Mouse (Mus musculus): ENCODE data around the gene Alkbh7.
A peak's percentile ranks its signal among the peaks of the same experiment; 100 is the strongest.

Alkbh7 gene

GRCm38 (mm10) chr17:56997029-56997667 is at the start of gene Alkbh7:
Alkbh7 (plus strand) TSS chr17:56997339.
- peak; percentile 97 for DNase-seq (ENCODE audit: low read depth, low spot score)

DNA sequence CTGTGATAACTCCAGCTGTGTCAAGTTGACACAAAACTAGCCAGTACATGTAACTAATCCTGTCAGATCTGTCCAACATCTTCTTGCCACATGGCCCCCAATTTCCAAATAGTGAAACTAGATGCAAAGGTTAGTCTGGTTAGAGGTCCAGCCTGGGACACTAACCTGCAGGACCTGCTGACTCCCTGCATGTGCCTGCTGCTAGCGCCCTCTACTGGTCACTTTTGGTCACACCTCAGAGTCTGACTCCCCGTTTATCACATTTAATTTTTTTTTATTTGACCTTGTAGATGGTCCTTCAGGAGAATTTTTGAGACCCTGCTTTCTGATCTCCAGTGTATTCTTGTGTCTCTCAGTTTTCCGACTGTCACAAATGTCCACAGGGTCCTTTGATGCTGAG is 46.2 kb upstream of the Alkbh7 start:
- peak; percentile 48 for DNase-seq (ENCODE audit: low read depth, low spot score)

- DNase-seq (ENCODE audit: low read depth, low spot score) = no peak
Measured at GRCm38 (mm10) chr17:56952639-56953038, 44.5 kb upstream of the Alkbh7 start.

GRCm38 (mm10) chr17:56954871-56955270 is 42.3 kb upstream of the Alkbh7 start:
- no peak for DNase-seq (ENCODE audit: low read depth, low spot score)

DNA sequence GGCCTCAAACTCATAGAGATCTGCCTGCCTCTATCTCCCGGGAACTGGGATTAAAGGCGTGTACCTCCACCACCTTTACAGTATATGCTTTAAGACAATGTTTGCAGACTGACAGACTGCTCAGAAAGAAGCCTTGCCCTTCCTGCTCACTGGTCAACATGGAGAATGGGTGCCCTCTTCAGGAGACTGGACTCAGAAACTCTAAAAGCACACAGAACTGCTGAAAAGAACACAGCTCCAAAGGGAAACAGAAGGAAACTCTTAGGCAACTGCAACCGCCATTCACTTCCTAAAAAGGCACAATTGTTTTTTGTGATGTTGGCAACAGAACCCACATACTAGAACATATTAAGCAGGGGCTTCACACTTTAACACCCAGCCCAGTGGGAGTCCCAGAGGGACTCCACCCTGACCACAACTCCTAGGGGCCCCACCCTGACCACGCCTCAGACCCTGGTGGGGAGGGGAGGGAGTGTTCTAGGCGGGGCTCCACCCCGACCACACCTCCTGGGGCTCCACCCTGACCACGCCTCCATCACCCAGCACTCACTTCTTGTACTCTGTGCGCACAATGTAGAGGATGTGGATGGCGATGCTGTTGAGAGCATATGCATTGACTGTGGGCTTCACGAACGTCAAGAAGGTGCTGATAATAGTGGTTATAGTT is 39.2 kb upstream of the Alkbh7 start:
- DNase-seq (ENCODE audit: low read depth, low spot score) = no peak

DNA sequence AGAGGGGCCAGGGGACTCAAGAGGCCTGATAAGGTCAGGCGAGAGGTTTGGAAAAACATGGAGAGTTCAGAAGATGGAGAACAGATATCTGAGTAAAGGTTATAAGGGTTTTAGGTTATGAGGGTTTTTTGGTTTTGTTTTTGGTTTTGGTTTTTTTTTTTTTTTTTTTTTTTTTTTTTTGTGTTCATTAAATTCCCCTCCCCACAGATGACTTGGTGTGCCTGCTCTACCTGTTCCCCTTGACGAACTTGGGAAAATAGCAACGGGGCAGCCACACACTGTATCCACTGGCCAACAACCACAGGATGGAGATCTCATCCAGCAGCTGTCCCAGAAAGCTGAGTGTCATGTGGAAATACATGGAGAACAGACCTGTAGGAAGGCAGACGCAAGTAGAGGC is 38.5 kb upstream of the Alkbh7 start:
- no peak for DNase-seq (ENCODE audit: low read depth, low spot score)

DNA sequence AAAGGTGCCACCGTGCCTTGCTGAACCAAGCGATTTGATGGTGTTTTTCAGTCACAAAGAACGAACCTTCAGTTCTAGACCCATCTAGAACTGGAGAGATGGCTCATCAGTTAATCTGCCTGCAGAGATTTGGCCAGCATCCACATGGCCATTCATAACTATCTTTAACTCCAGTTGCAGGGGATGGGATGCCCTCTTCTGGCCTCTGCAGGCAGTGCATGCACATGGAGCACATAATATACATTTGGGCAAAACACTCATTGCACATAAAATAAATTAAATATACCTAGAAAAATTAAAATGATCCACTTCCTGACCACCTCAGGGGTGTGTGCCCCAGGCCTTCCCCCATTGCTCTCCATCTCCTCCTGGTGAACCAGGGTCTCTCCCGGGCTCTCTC is 35.3 kb upstream of the Alkbh7 start:
- no peak for DNase-seq (ENCODE audit: low read depth, low spot score)

GRCm38 (mm10) chr17:56962642-56963405 is 34.3 kb upstream of the Alkbh7 start:
- DNase-seq (ENCODE audit: low read depth, low spot score) = no peak

GRCm38 (mm10) chr17:56963646-56964045 is 33.5 kb upstream of the Alkbh7 start:
- no peak for DNase-seq (ENCODE audit: low read depth, low spot score)

DNA sequence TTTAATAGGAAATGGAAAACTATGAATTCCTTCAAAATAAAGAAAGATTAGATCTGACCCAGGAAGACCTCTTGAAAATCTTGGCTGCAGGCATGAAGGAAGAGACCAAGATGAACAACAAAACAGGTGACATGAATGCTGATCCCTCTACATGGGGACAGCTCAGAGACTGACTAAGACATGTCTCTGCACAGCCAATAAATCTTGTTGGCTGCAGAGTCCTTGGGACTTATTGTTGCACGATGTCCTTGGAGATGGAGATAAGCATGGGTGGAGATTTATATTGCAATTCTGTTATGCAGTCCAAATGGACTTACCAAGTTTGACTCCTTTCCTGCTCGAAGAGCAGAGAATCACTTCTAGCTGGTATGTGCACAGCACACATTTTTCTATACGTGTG is 27.8 kb upstream of the Alkbh7 start:
- DNase-seq (ENCODE audit: low read depth, low spot score) = no peak

- no peak for DNase-seq (ENCODE audit: low read depth, low spot score)
Measured at GRCm38 (mm10) chr17:56970081-56970480, 27.1 kb upstream of the Alkbh7 start.

GRCm38 (mm10) chr17:56973956-56974707 is 23.0 kb upstream of the Alkbh7 start:
- no peak for DNase-seq (ENCODE audit: low read depth, low spot score)

- DNase-seq (ENCODE audit: low read depth, low spot score) = no peak
Measured at GRCm38 (mm10) chr17:56974708-56975240, 22.4 kb upstream of the Alkbh7 start.

- no peak for DNase-seq (ENCODE audit: low read depth, low spot score)
Measured at GRCm38 (mm10) chr17:56975391-56975790, 21.7 kb upstream of the Alkbh7 start.

- DNase-seq (ENCODE audit: low read depth, low spot score) = no peak
Measured at GRCm38 (mm10) chr17:56976531-56977390, 20.4 kb upstream of the Alkbh7 start.

DNA sequence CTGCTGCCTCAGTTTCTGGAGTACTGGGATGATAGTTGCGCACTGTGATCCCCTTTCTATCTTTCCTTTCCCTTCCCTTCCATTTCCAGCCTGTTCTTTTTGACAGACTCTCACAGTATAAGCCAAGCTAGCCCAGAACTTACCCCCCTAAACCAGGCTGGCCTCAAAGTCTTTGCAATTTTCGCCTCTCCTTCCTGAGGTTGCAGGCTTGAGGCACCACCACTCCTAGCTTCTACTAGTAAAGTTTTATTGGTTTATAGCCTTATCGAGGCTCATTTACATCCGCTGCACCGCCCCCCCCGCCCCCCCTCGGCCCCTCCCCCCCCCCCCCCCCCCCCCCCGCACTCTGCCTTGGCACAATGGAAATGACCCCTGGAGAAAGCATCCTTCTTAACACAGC is 17.6 kb upstream of the Alkbh7 start:
- no peak for DNase-seq (ENCODE audit: low read depth, low spot score)

DNA sequence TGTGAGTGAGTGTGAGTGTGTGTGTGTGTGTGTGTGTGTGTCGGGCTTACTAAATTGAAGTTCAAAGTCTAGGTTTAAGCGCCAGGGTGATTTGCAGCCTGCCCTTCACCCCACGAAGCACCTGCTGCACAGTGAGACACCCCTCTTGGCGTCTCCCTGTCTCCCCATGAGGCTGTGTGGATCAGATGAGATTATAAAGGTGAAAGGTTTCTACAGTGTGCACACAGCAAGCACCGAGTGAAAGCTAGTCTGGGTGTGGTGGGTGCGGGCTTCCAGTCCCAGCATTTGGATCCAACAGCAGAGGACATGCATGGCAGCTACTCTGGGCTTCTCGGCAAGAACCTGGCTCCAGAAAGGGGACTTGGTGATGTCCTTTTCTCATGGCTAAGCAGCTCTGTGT is 16.1 kb upstream of the Alkbh7 start:
- no peak for DNase-seq (ENCODE audit: low read depth, low spot score)

DNA sequence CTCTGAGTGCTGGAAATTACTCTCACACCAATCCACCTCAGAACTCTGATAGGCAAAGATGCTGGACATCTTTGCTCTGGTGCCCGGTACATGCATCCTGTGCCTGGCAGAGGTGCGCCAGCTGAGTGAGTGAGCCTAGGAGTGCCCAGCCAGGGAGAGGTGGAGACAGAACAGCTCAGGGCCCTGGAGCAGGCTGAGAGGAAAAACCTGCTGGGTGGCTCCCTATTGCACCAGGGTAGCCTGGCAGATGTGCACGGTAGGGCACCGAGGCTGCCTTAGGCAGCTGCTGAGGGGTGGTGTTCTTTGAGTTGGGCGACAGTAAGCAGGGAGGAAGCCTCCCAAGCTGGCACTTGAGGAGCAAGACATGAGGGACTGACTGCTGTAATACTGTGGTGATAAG is 15.1 kb upstream of the Alkbh7 start, which contains the start of gene Acer1:
Gene Acer1 (minus strand): TSS at position 114 of the 400 bp plus-strand sequence.
- DNase-seq (ENCODE audit: low read depth, low spot score) = no peak

- no peak for DNase-seq (ENCODE audit: low read depth, low spot score)
Measured at GRCm38 (mm10) chr17:56984886-56985285, 12.3 kb upstream of the Alkbh7 start.

DNA sequence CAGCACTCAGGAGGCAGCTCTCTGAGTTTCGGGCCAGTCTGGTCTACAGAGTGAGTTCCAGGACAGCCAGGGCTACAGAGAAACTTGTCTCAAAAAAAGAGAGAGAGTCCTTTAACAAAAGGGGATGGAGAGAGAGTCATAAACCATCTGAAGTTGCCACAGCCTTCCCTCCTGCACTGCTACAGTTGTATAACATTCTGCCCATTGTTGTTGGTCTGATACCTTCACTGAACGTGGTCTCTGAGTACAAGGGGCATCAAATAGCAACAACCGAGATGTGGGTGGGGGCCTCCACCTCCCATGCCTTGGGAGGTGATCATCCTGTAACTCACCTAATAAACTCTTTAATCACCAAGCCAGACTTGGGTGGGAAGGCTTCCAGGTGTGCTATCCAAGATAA is 11.5 kb upstream of the Alkbh7 start:
- no peak for DNase-seq (ENCODE audit: low read depth, low spot score)

All from forelimb bud, embryonic 11.5 days (tissue).